Mouse (Mus musculus): ENCODE data around the gene Ablim1. TPM values are rescaled to one million over a fixed set of nuclear protein-coding genes. Genes with fewer than 3 reads are reported as not detected.

The Ablim1 gene
- polyA plus RNA-seq, 1 experiment from 2014 or later, result 39.3 TPM

DNA sequence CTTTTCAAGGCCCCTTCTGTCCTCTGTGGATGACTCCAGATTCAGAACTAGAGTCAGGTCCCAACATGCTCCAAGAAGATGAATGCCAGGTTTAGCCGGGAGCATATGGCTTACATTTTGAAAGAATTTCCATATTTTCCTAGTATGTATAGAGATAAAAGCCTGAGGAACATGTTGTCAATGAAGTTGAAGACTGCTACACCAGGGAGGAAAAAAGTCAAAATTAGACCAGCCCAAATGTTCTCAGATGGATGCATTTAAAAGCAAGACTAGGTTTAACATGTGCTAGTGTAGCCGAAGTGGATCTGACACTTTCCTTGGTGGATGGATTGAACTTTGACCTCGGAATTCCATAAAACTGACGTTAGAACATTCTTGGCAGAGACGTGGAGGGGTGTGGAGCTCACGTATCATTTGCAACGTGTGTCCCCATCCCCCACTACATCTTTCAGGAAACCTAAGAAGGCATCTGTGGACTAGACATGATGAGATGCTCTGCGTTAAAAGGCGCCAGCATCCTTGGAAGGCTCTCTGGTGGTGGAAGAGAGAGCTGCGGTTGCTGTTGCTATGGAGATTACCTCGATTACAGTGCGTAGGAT lies 37.7 kb upstream of the Ablim1 start:
- ATAC-seq (ENCODE audit: low FRiP score, low TSS enrichment), result no peak
- Histone ChIP-seq H3K36me3 (ENCODE audit: insufficient read depth, low read length) (no peaks in the 10 kb centered on the region), H3K27ac (ENCODE audit: low read length) (no peak overlapping the region), H3K9me3 (ENCODE audit: low read length) (no peaks in the 10 kb centered on the region), H3K4me1 (ENCODE audit: insufficient read depth, low read length) (peaks cover 15% of the 10 kb centered on the region), H3K4me2 (replicated peaks; ENCODE audit: low read depth, low read length) (no peak overlapping the region), H3K9ac (replicated peaks; ENCODE audit: low read length) (no peak overlapping the region), H3K27me3 (ENCODE audit: insufficient read depth, low read length) (no peaks in the 10 kb centered on the region), H3K4me3 (ENCODE audit: low read length) (no peak overlapping the region)
- 63% methylated on average over 12 of the region's 12 CpGs for WGBS

DNA sequence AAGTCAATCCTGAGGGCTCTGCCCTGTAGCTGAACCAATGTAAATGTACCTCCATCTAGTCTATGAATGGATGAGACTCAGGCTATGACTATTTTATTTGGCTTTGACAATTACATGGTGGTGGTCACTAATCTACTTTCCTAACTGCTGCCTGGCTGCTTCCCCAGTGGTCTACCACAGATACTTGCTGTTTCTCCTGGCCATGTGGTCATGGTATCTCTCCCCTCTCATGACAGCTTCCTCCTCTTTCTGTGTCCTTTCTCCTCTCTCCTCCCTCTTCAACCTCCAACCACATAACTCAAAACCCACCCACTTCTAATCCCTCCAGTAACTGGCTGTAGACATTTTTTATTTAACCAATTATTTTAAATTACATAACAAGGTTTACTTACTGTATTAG lies 34.4 kb upstream of the Ablim1 start:
- Histone ChIP-seq H3K4me3 (ENCODE audit: low read length) (no peak overlapping the region), H3K4me2 (replicated peaks; ENCODE audit: low read depth, low read length) (no peak overlapping the region), H3K27ac (ENCODE audit: low read length) (no peak overlapping the region), H3K36me3 (ENCODE audit: insufficient read depth, low read length) (no peaks in the 10 kb centered on the region), H3K4me1 (ENCODE audit: insufficient read depth, low read length) (no peaks in the 10 kb centered on the region), H3K9me3 (ENCODE audit: low read length) (peaks cover 3% of the 10 kb centered on the region; the same call in 1 of the 2 replicates), H3K9ac (replicated peaks; ENCODE audit: low read length) (no peak overlapping the region), H3K27me3 (ENCODE audit: insufficient read depth, low read length) (no peaks in the 10 kb centered on the region)
- ATAC-seq (ENCODE audit: low FRiP score, low TSS enrichment), result no peak

DNA sequence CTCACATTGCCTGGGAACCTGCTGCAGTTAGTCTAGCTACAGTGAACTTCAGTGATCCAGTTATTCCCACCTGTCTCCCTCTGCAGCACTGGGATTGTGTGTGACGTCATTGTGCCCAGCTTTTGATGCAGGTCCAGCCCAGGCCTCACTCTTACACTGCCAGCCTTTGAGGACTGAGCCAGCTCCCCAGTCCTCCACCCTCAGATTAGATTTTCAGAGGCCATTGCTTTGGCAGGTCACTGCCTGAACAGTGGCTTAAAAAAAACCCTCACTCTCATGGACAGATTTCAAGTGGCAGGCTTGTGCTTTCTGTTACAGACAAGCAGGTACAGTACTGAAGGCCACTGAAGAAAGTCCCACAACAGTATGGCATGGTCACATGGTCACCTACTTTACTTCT lies 30.0 kb upstream of the Ablim1 start:
- H3K9ac ChIP-seq (replicated peaks; ENCODE audit: low read length), result no peak overlapping the region
- peaks cover 3% of the 10 kb centered on the region; the same call in 1 of the 2 replicates for H3K9me3 ChIP-seq (ENCODE audit: low read length)
- WGBS, result 84% methylated on average over 1 of the region's 1 CpGs
- no peak overlapping the region for H3K4me3 ChIP-seq (ENCODE audit: low read length)
- no peaks in the 10 kb centered on the region for H3K27me3 ChIP-seq (ENCODE audit: insufficient read depth, low read length)
- H3K4me2 ChIP-seq (replicated peaks; ENCODE audit: low read depth, low read length), result no peak overlapping the region
- no peak for ATAC-seq (ENCODE audit: low FRiP score, low TSS enrichment)
- H3K36me3 ChIP-seq (ENCODE audit: insufficient read depth, low read length), result no peaks in the 10 kb centered on the region
- no peaks in the 10 kb centered on the region for H3K4me1 ChIP-seq (ENCODE audit: insufficient read depth, low read length)
- no peak overlapping the region for H3K27ac ChIP-seq (ENCODE audit: low read length)

DNA sequence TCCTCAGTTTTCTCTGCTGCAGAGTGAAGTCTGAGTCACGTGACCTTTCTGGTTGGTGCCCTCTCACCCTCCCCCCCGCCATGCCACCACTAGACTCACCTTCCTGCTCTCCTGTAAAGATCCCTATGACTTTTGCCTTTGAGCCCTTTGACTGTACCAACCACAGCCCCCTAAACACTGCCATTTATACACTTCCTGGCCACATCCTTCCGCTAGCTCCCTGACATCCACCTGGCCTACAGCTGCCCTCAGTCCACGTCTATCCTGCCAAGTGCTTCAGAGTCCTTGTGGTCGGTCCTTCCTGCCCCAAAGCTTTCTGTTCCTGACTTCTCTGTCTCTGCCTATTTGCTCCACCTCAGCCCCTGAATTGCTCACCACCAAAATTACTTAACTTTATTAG lies 29.1 kb upstream of the Ablim1 start:
- 80% methylated on average over 5 of the region's 5 CpGs for whole genome bisulfite sequencing
- H3K27ac ChIP-seq (ENCODE audit: low read length), result no peak overlapping the region
- H3K4me1 ChIP-seq (ENCODE audit: insufficient read depth, low read length), result no peaks in the 10 kb centered on the region
- H3K4me3 ChIP-seq (ENCODE audit: low read length), result no peak overlapping the region
- no peak overlapping the region for H3K4me2 ChIP-seq (replicated peaks; ENCODE audit: low read depth, low read length)
- H3K27me3 ChIP-seq (ENCODE audit: insufficient read depth, low read length), result no peaks in the 10 kb centered on the region
- no peaks in the 10 kb centered on the region for H3K36me3 ChIP-seq (ENCODE audit: insufficient read depth, low read length)
- ATAC-seq (ENCODE audit: low FRiP score, low TSS enrichment), result no peak
- no peak overlapping the region for H3K9ac ChIP-seq (replicated peaks; ENCODE audit: low read length)
- H3K9me3 ChIP-seq (ENCODE audit: low read length), result peaks cover 3% of the 10 kb centered on the region; the same call in 1 of the 2 replicates

GRCm38 (mm10) chr19:57340900-57341742 lies 26.4 kb upstream of the Ablim1 start:
- no peak overlapping the region for H3K4me2 ChIP-seq (replicated peaks; ENCODE audit: low read depth, low read length)
- whole genome bisulfite sequencing, result 83% methylated on average over 8 of the region's 8 CpGs
- H3K4me1 ChIP-seq (ENCODE audit: insufficient read depth, low read length), result no peaks in the 10 kb centered on the region
- H3K4me3 ChIP-seq (ENCODE audit: low read length), result no peak overlapping the region
- ATAC-seq (ENCODE audit: low FRiP score, low TSS enrichment), result no peak
- no peaks in the 10 kb centered on the region for H3K9me3 ChIP-seq (ENCODE audit: low read length)
- H3K27ac ChIP-seq (ENCODE audit: low read length), result no peak overlapping the region
- H3K27me3 ChIP-seq (ENCODE audit: insufficient read depth, low read length), result no peaks in the 10 kb centered on the region
- H3K36me3 ChIP-seq (ENCODE audit: insufficient read depth, low read length), result no peaks in the 10 kb centered on the region
- no peak overlapping the region for H3K9ac ChIP-seq (replicated peaks; ENCODE audit: low read length)

DNA sequence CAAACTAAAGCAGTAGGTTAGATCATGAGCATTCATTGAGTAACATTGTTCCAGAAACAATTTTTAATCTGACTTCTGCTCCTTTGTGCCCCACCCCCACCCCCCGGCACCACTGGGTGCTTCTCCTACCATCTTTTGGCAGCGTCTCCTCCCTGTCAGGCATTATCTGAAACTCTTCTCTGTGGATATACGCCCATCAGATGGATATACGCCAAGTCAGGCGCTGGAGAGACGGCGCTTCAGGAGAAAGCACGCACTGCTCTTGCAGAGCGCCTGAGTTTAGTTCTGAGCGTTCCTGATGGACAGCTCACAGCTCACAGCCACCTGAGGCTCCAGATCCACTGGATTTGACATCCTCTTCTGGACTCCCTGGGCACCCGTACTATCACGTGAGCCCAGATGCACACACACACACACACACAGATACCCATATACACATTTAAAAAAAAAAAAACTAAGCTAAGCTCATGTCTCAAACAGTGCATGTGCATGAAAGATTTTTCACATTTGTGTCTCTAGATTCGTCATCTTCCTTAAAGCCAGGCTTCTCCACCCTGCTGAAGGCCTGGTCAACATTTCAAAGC lies 24.7 kb upstream of the Ablim1 start:
- no peak overlapping the region for H3K4me2 ChIP-seq (replicated peaks; ENCODE audit: low read depth, low read length)
- H3K27me3 ChIP-seq (ENCODE audit: insufficient read depth, low read length), result no peaks in the 10 kb centered on the region
- no peak overlapping the region for H3K4me3 ChIP-seq (ENCODE audit: low read length)
- no peak overlapping the region for H3K9ac ChIP-seq (replicated peaks; ENCODE audit: low read length)
- no peak overlapping the region for H3K27ac ChIP-seq (ENCODE audit: low read length)
- H3K36me3 ChIP-seq (ENCODE audit: insufficient read depth, low read length), result no peaks in the 10 kb centered on the region
- H3K9me3 ChIP-seq (ENCODE audit: low read length), result no peaks in the 10 kb centered on the region
- H3K4me1 ChIP-seq (ENCODE audit: insufficient read depth, low read length), result no peaks in the 10 kb centered on the region
- 88% methylated on average over 13 of the region's 13 CpGs for WGBS
- ATAC-seq (ENCODE audit: low FRiP score, low TSS enrichment), result no peak

- Histone ChIP-seq H3K4me2 (replicated peaks; ENCODE audit: low read depth, low read length) (no peak overlapping the region), H3K4me1 (ENCODE audit: insufficient read depth, low read length) (no peaks in the 10 kb centered on the region), H3K27ac (ENCODE audit: low read length) (no peak overlapping the region), H3K4me3 (ENCODE audit: low read length) (no peak overlapping the region), H3K36me3 (ENCODE audit: insufficient read depth, low read length) (no peaks in the 10 kb centered on the region), H3K9ac (replicated peaks; ENCODE audit: low read length) (no peak overlapping the region), H3K9me3 (ENCODE audit: low read length) (no peaks in the 10 kb centered on the region), H3K27me3 (ENCODE audit: insufficient read depth, low read length) (no peaks in the 10 kb centered on the region)
- 52% methylated on average over 8 of the region's 8 CpGs for WGBS
- ATAC-seq (ENCODE audit: low FRiP score, low TSS enrichment), result no peak
Measured at GRCm38 (mm10) chr19:57335135-57335534, 20.4 kb upstream of the Ablim1 start.

DNA sequence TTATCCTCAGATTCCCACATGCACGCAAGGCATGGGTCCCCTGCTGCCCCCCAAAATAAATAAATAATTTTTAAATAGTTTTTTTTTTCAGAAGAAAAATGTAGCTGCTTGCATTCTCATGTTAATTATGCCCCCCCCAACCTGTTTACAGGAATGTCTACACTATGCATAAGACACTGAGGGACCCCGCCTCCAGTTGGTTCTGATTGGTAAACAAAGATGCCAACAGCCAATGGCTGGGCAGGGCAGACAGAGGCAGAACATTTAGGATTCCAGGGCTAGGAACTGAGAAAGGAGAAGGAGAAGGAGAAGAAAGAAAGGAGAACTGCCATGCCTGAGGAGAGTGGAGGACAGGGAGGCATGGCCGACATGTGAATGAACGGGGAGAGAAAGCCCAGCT lies 18.6 kb upstream of the Ablim1 start:
- WGBS, result 92% methylated on average over 4 of the region's 4 CpGs
- ATAC-seq (ENCODE audit: low FRiP score, low TSS enrichment), result no peak
- H3K4me3 ChIP-seq (ENCODE audit: low read length), result no peak overlapping the region
- no peaks in the 10 kb centered on the region for H3K27me3 ChIP-seq (ENCODE audit: insufficient read depth, low read length)
- no peak overlapping the region for H3K27ac ChIP-seq (ENCODE audit: low read length)
- H3K9me3 ChIP-seq (ENCODE audit: low read length), result no peaks in the 10 kb centered on the region
- H3K4me2 ChIP-seq (replicated peaks; ENCODE audit: low read depth, low read length), result no peak overlapping the region
- no peaks in the 10 kb centered on the region for H3K36me3 ChIP-seq (ENCODE audit: insufficient read depth, low read length)
- H3K4me1 ChIP-seq (ENCODE audit: insufficient read depth, low read length), result no peaks in the 10 kb centered on the region
- H3K9ac ChIP-seq (replicated peaks; ENCODE audit: low read length), result no peak overlapping the region

GRCm38 (mm10) chr19:57331237-57331636 lies 16.5 kb upstream of the Ablim1 start:
- Histone ChIP-seq H3K9me3 (ENCODE audit: low read length) (no peaks in the 10 kb centered on the region), H3K36me3 (ENCODE audit: insufficient read depth, low read length) (no peaks in the 10 kb centered on the region), H3K27ac (ENCODE audit: low read length) (no peak overlapping the region), H3K27me3 (ENCODE audit: insufficient read depth, low read length) (no peaks in the 10 kb centered on the region), H3K9ac (replicated peaks; ENCODE audit: low read length) (no peak overlapping the region), H3K4me1 (ENCODE audit: insufficient read depth, low read length) (no peaks in the 10 kb centered on the region), H3K4me3 (ENCODE audit: low read length) (no peak overlapping the region), H3K4me2 (replicated peaks; ENCODE audit: low read depth, low read length) (no peak overlapping the region)
- 80% methylated on average over 6 of the region's 6 CpGs for WGBS
- ATAC-seq (ENCODE audit: low FRiP score, low TSS enrichment), result no peak

GRCm38 (mm10) chr19:57330309-57330708 lies 15.6 kb upstream of the Ablim1 start:
- no peak for ATAC-seq (ENCODE audit: low FRiP score, low TSS enrichment)
- Histone ChIP-seq H3K4me2 (replicated peaks; ENCODE audit: low read depth, low read length) (no peak overlapping the region), H3K4me3 (ENCODE audit: low read length) (no peak overlapping the region), H3K27ac (ENCODE audit: low read length) (no peak overlapping the region), H3K9ac (replicated peaks; ENCODE audit: low read length) (no peak overlapping the region), H3K9me3 (ENCODE audit: low read length) (no peaks in the 10 kb centered on the region), H3K27me3 (ENCODE audit: insufficient read depth, low read length) (no peaks in the 10 kb centered on the region), H3K4me1 (ENCODE audit: insufficient read depth, low read length) (no peaks in the 10 kb centered on the region), H3K36me3 (ENCODE audit: insufficient read depth, low read length) (no peaks in the 10 kb centered on the region)
- WGBS, result 78% methylated on average over 11 of the region's 11 CpGs
